28 mouse cellular contexts compared by ENCODE assay signal in the genomic region with DNA sequence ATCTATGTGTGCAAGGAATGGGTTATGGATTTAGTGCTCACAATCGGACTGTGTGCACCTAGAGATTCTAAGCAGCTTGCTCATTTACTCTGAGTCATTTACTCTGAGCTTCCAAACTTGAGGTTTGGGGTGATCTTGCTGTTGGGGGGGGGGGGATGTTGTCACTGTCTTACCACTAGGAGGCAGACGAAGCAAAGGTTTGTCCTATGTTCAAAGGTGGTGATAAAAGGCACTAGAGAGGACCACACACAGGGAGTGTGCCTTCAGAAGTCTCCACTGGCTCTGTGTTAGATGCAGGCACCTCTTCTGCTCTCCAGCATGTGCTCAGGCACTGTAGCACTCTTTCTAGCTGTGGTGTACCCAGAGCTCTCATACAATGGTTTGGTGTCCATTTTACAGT. TPM values are rescaled to one million over a fixed set of nuclear protein-coding genes. Genes with fewer than 3 reads are reported as not detected.
"Had no signal": no experiment of that assay in that cellular context is flagged by ENCODE, and none has a peak within 500 bp of the region (broad histone marks: within the 10 kb centered on the region; RNA-seq: fewer than 3 reads in every experiment).

No protein-coding gene starts in this region.

RNA-seq across cellular contexts. Expression of gene Mrgpra2a, which starts 15.5 kb away (rescaled TPM):
- total RNA-seq: forebrain, postnatal 0 days; gastrocnemius, adult 18-20 months; gastrocnemius, adult 2 months; gastrocnemius, adult 8-10 months; gastrocnemius, postnatal 10 days; gastrocnemius, postnatal 14 days; gastrocnemius, postnatal 25 days; gastrocnemius, postnatal 36 days; gastrocnemius, postnatal 4 days; heart, adult 18-20 months; heart, adult 2 months; heart, adult 8-10 months had no signal
- polyA plus RNA-seq: cortical plate, adult 2 months; embryonic facial prominence, embryonic 10.5 days; embryonic facial prominence, embryonic 11.5 days; embryonic facial prominence, embryonic 12.5 days; embryonic facial prominence, embryonic 13.5 days; embryonic facial prominence, embryonic 15.5 days; erythroblast, embryonic 14.5 days; forebrain, embryonic 10.5 days; forebrain, embryonic 11.5 days; forebrain, embryonic 12.5 days; forebrain, embryonic 13.5 days; forebrain, embryonic 14.5 days; forebrain, embryonic 15.5 days; forebrain, embryonic 16.5 days; forebrain, postnatal 0 days; frontal cortex, adult 2 months; gonadal fat pad, adult 2 months; heart, adult 2 months had no signal
